Mouse (Mus musculus) brain, embryonic 14.5 days (tissue): Measurements from ENCODE around the gene Cst12.

Experiments used
- CTCF ChIP-seq: fragments of 200-500 bp; IDR thresholded peaks from 2 replicates; pipeline ENCODE4 v1.5.1; 2012; ENCODE audit warnings: inconsistent platforms, mild to moderate bottlenecking, moderate library complexity, borderline replicate concordance; ENCODE audit not compliant: insufficient read depth, insufficient read length; ENCODE audit errors: extremely low read depth
- POLR2A ChIP-seq: fragments of 200-500 bp; IDR thresholded peaks from 2 replicates; pipeline ENCODE4 v1.6.1; 2012; ENCODE audit warnings: mild to moderate bottlenecking, inconsistent platforms, borderline replicate concordance; ENCODE audit not compliant: poor library complexity, insufficient read depth, insufficient read length, severe bottlenecking; ENCODE audit errors: extremely low read depth

DNA sequence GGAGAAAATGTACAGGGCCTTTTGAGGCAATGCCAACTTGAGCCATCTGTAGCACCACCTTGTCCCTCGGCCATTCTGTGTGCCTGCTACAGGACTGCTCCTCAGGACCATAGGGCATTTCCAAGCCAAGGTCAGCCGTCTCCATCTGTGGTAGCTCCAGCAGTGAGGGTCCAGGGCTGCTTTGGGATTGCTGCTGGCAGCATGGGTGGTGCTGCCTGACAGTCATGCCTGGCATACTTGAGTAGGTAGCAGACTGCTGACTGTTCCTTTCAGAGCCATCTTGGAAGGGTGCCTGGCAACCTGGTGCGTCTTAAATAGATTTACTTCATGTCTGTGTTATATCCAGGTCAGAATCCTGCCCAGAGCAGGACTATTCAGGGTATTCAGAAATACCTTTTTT lies 46.2 kb upstream of the Cst12 start:
- no peak for TF ChIP-seq POLR2A
- no peak for TF ChIP-seq CTCF
